ENCODE assay signal across 42 mouse cellular contexts in genomic region chr7:142140696-142141095, GRCm38 (mm10). TPM values are rescaled to one million over a fixed set of nuclear protein-coding genes. Genes with fewer than 3 reads are reported as not detected.
"Had no signal": no experiment of that assay in that cellular context is flagged by ENCODE, and none has a peak within 500 bp of the region (broad histone marks: within the 10 kb centered on the region; RNA-seq: fewer than 3 reads in every experiment).

No protein-coding gene starts in this region.

- ATAC-seq: hindbrain, embryonic 16.5 days; inflammation-experienced regulatory T-cells, adult 6 months; intestine, embryonic 15.5 days; intestine, postnatal 0 days; liver, embryonic 12.5 days had no signal

- H3K36me3 ChIP-seq: heart, embryonic 13.5 days; heart, embryonic 15.5 days; hindbrain, embryonic 10.5 days; hindbrain, embryonic 12.5 days; intestine, embryonic 15.5 days; limb, embryonic 13.5 days; limb, embryonic 15.5 days; liver, embryonic 12.5 days had no signal

- H3K4me1 ChIP-seq: heart, embryonic 15.5 days; hindbrain, embryonic 10.5 days; hindbrain, embryonic 12.5 days; intestine, embryonic 15.5 days; limb, embryonic 13.5 days; limb, embryonic 15.5 days; liver, embryonic 12.5 days had no signal

- H3K27me3 ChIP-seq: hindbrain, embryonic 12.5 days; intestine, embryonic 15.5 days; limb, embryonic 15.5 days had no signal

- DNase-seq: gastrocnemius, adult 2 months; gastrocnemius, postnatal 10 days; gastrocnemius, postnatal 25 days; heart, adult 2 months; heart, postnatal 14 days; heart, postnatal 36 days; kidney, adult 18-20 months; kidney, adult 8-10 months; kidney, postnatal 14 days; kidney, postnatal 36 days; layer of hippocampus, adult 9-11 months; layer of hippocampus, postnatal 36 days; left cerebral cortex, postnatal 4 days had no signal

- H3K4me2 ChIP-seq: heart, embryonic 11.5 days; heart, embryonic 13.5 days; heart, embryonic 15.5 days; hindbrain, embryonic 12.5 days; hindbrain, embryonic 14.5 days; intestine, embryonic 15.5 days; limb, embryonic 13.5 days; limb, embryonic 15.5 days; liver, embryonic 12.5 days had no signal

- H3K9ac ChIP-seq: heart, embryonic 13.5 days; heart, embryonic 15.5 days; hindbrain, embryonic 12.5 days; hindbrain, embryonic 14.5 days; intestine, embryonic 15.5 days; limb, embryonic 13.5 days; limb, embryonic 15.5 days; liver, embryonic 12.5 days; liver, embryonic 14.5 days had no signal

- H3K27ac ChIP-seq: gastrocnemius, adult 2 months; heart, adult 2 months; heart, embryonic 13.5 days; heart, embryonic 15.5 days; hindbrain, embryonic 10.5 days; hindbrain, embryonic 12.5 days; hindbrain, embryonic 14.5 days; intestine, embryonic 15.5 days; kidney, postnatal 0 days; limb, embryonic 13.5 days; limb, embryonic 15.5 days; liver, embryonic 12.5 days; liver, embryonic 14.5 days had no signal

- H3K4me3 ChIP-seq: gastrocnemius, adult 2 months; heart, adult 2 months; heart, embryonic 13.5 days; heart, embryonic 15.5 days; hindbrain, embryonic 10.5 days; hindbrain, embryonic 12.5 days; intestine, embryonic 15.5 days; limb, embryonic 13.5 days; limb, embryonic 15.5 days; liver, embryonic 12.5 days had no signal

- H3K9me3 ChIP-seq: heart, embryonic 13.5 days; heart, embryonic 15.5 days; hindbrain, embryonic 10.5 days; hindbrain, embryonic 12.5 days; intestine, embryonic 15.5 days; limb, embryonic 13.5 days; limb, embryonic 15.5 days; liver, embryonic 12.5 days had no signal

RNA-seq across cellular contexts. Expression of gene Gm45337, which starts 3.7 kb away (rescaled TPM):
- total RNA-seq: gastrocnemius, adult 2 months; gastrocnemius, postnatal 10 days; gastrocnemius, postnatal 25 days; gastrocnemius, postnatal 4 days; granulocyte monocyte progenitor cell, adult 5-6 weeks; heart, adult 2 months; heart, postnatal 14 days; heart, postnatal 36 days; layer of hippocampus, adult 18-20 months; layer of hippocampus, adult 8-10 months; layer of hippocampus, postnatal 14 days; layer of hippocampus, postnatal 36 days; left cerebral cortex, adult 18-20 months; left cerebral cortex, adult 8-10 months; left cerebral cortex, postnatal 10 days; left cerebral cortex, postnatal 25 days; left cerebral cortex, postnatal 4 days; liver, adult 2 months had no signal
- polyA plus RNA-seq: heart, adult 2 months; heart, embryonic 11.5 days; heart, embryonic 13.5 days; heart, embryonic 15.5 days; heart, postnatal 0 days; hindbrain, embryonic 10.5 days; hindbrain, embryonic 12.5 days; hindbrain, embryonic 16.5 days; inflammation-experienced regulatory T-cells, adult 6 months; intestine, embryonic 15.5 days; intestine, postnatal 0 days; kidney, embryonic 14.5 days; kidney, postnatal 0 days; large intestine, adult 2 months; limb, embryonic 11.5 days; limb, embryonic 13.5 days; limb, embryonic 15.5 days; liver, adult 2 months; liver, embryonic 12.5 days; liver, embryonic 14.5 days had no signal

RNA-seq across cellular contexts. Expression of gene Gm39115, which starts 4.9 kb away (rescaled TPM):
- total RNA-seq: gastrocnemius, adult 2 months; gastrocnemius, postnatal 10 days; gastrocnemius, postnatal 25 days; gastrocnemius, postnatal 4 days; granulocyte monocyte progenitor cell, adult 5-6 weeks; heart, adult 2 months; heart, postnatal 14 days; heart, postnatal 36 days; layer of hippocampus, adult 18-20 months; layer of hippocampus, adult 8-10 months; layer of hippocampus, postnatal 14 days; layer of hippocampus, postnatal 36 days; left cerebral cortex, adult 18-20 months; left cerebral cortex, adult 8-10 months; left cerebral cortex, postnatal 10 days; left cerebral cortex, postnatal 25 days; left cerebral cortex, postnatal 4 days; liver, adult 2 months had no signal
- polyA plus RNA-seq: heart, adult 2 months; heart, embryonic 11.5 days; heart, embryonic 13.5 days; heart, embryonic 15.5 days; heart, postnatal 0 days; hindbrain, embryonic 10.5 days; hindbrain, embryonic 12.5 days; hindbrain, embryonic 14.5 days; inflammation-experienced regulatory T-cells, adult 6 months; intestine, embryonic 15.5 days; intestine, postnatal 0 days; kidney, embryonic 14.5 days; kidney, postnatal 0 days; large intestine, adult 2 months; limb, embryonic 11.5 days; limb, embryonic 13.5 days; limb, embryonic 15.5 days; liver, adult 2 months; liver, embryonic 12.5 days; liver, embryonic 14.5 days had no signal

RNA-seq across cellular contexts. Expression of gene Gm29735, which starts 16.2 kb away (rescaled TPM):
- total RNA-seq: gastrocnemius, adult 2 months; gastrocnemius, postnatal 10 days; gastrocnemius, postnatal 25 days; gastrocnemius, postnatal 4 days; granulocyte monocyte progenitor cell, adult 5-6 weeks; heart, adult 2 months; heart, postnatal 14 days; heart, postnatal 36 days; layer of hippocampus, adult 18-20 months; layer of hippocampus, adult 8-10 months; layer of hippocampus, postnatal 14 days; layer of hippocampus, postnatal 36 days; left cerebral cortex, adult 18-20 months; left cerebral cortex, adult 8-10 months; left cerebral cortex, postnatal 10 days; left cerebral cortex, postnatal 25 days; left cerebral cortex, postnatal 4 days; liver, adult 2 months had no signal
- polyA plus RNA-seq: heart, adult 2 months; heart, embryonic 11.5 days; heart, embryonic 13.5 days; heart, embryonic 15.5 days; heart, postnatal 0 days; hindbrain, embryonic 10.5 days; hindbrain, embryonic 12.5 days; hindbrain, embryonic 14.5 days; hindbrain, embryonic 16.5 days; inflammation-experienced regulatory T-cells, adult 6 months; intestine, embryonic 15.5 days; intestine, postnatal 0 days; kidney, embryonic 14.5 days; kidney, postnatal 0 days; large intestine, adult 2 months; limb, embryonic 11.5 days; limb, embryonic 13.5 days; limb, embryonic 15.5 days; liver, adult 2 months; liver, embryonic 12.5 days; liver, embryonic 14.5 days had no signal

RNA-seq across cellular contexts. Expression of gene Gm45618, which starts 20.2 kb away (rescaled TPM):
- total RNA-seq: gastrocnemius, adult 2 months; gastrocnemius, postnatal 10 days; gastrocnemius, postnatal 25 days; gastrocnemius, postnatal 4 days; granulocyte monocyte progenitor cell, adult 5-6 weeks; heart, adult 2 months; heart, postnatal 14 days; heart, postnatal 36 days; layer of hippocampus, adult 18-20 months; layer of hippocampus, adult 8-10 months; layer of hippocampus, postnatal 14 days; layer of hippocampus, postnatal 36 days; left cerebral cortex, adult 18-20 months; left cerebral cortex, adult 8-10 months; left cerebral cortex, postnatal 10 days; left cerebral cortex, postnatal 25 days; left cerebral cortex, postnatal 4 days; liver, adult 2 months had no signal
- polyA plus RNA-seq: heart, adult 2 months; heart, embryonic 11.5 days; heart, embryonic 13.5 days; heart, embryonic 15.5 days; heart, postnatal 0 days; hindbrain, embryonic 10.5 days; hindbrain, embryonic 12.5 days; hindbrain, embryonic 14.5 days; inflammation-experienced regulatory T-cells, adult 6 months; intestine, embryonic 15.5 days; intestine, postnatal 0 days; kidney, embryonic 14.5 days; kidney, postnatal 0 days; large intestine, adult 2 months; limb, embryonic 11.5 days; limb, embryonic 13.5 days; limb, embryonic 15.5 days; liver, adult 2 months; liver, embryonic 12.5 days; liver, embryonic 14.5 days had no signal

RNA-seq across cellular contexts. Expression of gene Gm4553, which starts 24.8 kb away (rescaled TPM):
- total RNA-seq: gastrocnemius, adult 2 months; gastrocnemius, postnatal 10 days; gastrocnemius, postnatal 25 days; gastrocnemius, postnatal 4 days; granulocyte monocyte progenitor cell, adult 5-6 weeks; heart, adult 2 months; heart, postnatal 14 days; heart, postnatal 36 days; layer of hippocampus, adult 18-20 months; layer of hippocampus, adult 8-10 months; layer of hippocampus, postnatal 14 days; layer of hippocampus, postnatal 36 days; left cerebral cortex, adult 18-20 months; left cerebral cortex, adult 8-10 months; left cerebral cortex, postnatal 10 days; left cerebral cortex, postnatal 25 days; left cerebral cortex, postnatal 4 days; liver, adult 2 months had no signal
- polyA plus RNA-seq: heart, adult 2 months; heart, embryonic 11.5 days; heart, embryonic 13.5 days; heart, embryonic 15.5 days; heart, postnatal 0 days; hindbrain, embryonic 10.5 days; hindbrain, embryonic 12.5 days; hindbrain, embryonic 14.5 days; hindbrain, embryonic 16.5 days; inflammation-experienced regulatory T-cells, adult 6 months; intestine, embryonic 15.5 days; intestine, postnatal 0 days; kidney, embryonic 14.5 days; kidney, postnatal 0 days; large intestine, adult 2 months; limb, embryonic 11.5 days; limb, embryonic 13.5 days; limb, embryonic 15.5 days; liver, adult 2 months; liver, embryonic 12.5 days; liver, embryonic 14.5 days had no signal
